Mouse (Mus musculus) limb, embryonic 14.5 days (tissue): ENCODE measurements around the gene Akap4. TPM values are rescaled to one million over a fixed set of nuclear protein-coding genes. Genes with fewer than 3 reads are reported as not detected.

Experiments used
- ATAC-seq: fragments of 200-750 bp; cut with Nextera tagmentation; 2 replicates; pipeline ENCODE4 v1.8.0; 2017; ENCODE audit warnings: low read depth, moderate number of reproducible peaks, moderate TSS enrichment; ENCODE audit not compliant: low FRiP score
- DNase-seq: peaks from one replicate; pipeline ENCODE4 v3.0.0-alpha.2; 2015; ENCODE audit warnings: low spot score
- H3K27ac ChIP-seq: fragments of 300-500 bp; sonication (generic); replicated peaks from 2 replicates; pipeline ENCODE4 v1.5.1; 2014; ENCODE audit warnings: low read depth, mild to moderate bottlenecking, low read length, moderate library complexity, mixed read lengths
- H3K27me3 ChIP-seq: fragments of 300-500 bp; sonication (generic); 2 replicates; pipeline ENCODE4 v1.6.1; 2014; ENCODE audit warnings: low read length, mixed read lengths; ENCODE audit not compliant: control insufficient read depth, insufficient read depth
- H3K36me3 ChIP-seq: fragments of 300-500 bp; sonication (generic); 2 replicates; pipeline ENCODE4 v1.6.1; 2014; ENCODE audit warnings: mild to moderate bottlenecking, low read length, moderate library complexity, mixed read lengths; ENCODE audit not compliant: control insufficient read depth, insufficient read depth
- H3K4me1 ChIP-seq: fragments of 300-500 bp; sonication (generic); 2 replicates; pipeline ENCODE4 v1.6.1; 2014; ENCODE audit warnings: antibody characterized with exemption, low read length, mixed read lengths; ENCODE audit not compliant: control insufficient read depth, insufficient read depth
- H3K4me2 ChIP-seq: fragments of 300-500 bp; sonication (generic); replicated peaks from 2 replicates; pipeline ENCODE4 v1.6.1; 2014; ENCODE audit warnings: low read depth, mild to moderate bottlenecking, low read length, moderate library complexity; ENCODE audit not compliant: severe bottlenecking
- H3K4me3 ChIP-seq: fragments of 300-500 bp; sonication (generic); replicated peaks from 2 replicates; pipeline ENCODE4 v1.5.1; 2014; ENCODE audit warnings: low read length
- H3K9ac ChIP-seq: fragments of 300-500 bp; sonication (generic); 2 replicates; pipeline ENCODE4 v1.6.1; 2014; ENCODE audit warnings: mild to moderate bottlenecking, low read depth, low read length, moderate library complexity; ENCODE audit not compliant: severe bottlenecking
- H3K9me3 ChIP-seq: fragments of 300-500 bp; sonication (generic); 2 replicates; pipeline ENCODE4 v1.6.1; 2016; ENCODE audit warnings: low read length; ENCODE audit not compliant: control insufficient read depth
- POLR2A ChIP-seq: fragments of 200-500 bp; IDR thresholded peaks from 2 replicates; pipeline ENCODE4 v1.8.0; 2012; ENCODE audit warnings: inconsistent platforms, mild to moderate bottlenecking, moderate library complexity, borderline replicate concordance; ENCODE audit not compliant: insufficient read depth, insufficient read length; ENCODE audit errors: extremely low read depth
- WGBS: fragments of 180-500 bp; shearing (Covaris S2); extraction: QIAGEN DNeasy Blood & Tissue Kit; methylation state at CpG from one replicate; pipeline ENCODE4 v1.1.7; 2014; 5-methylcytosine and 5-hydroxymethylcytosine counted together
- polyA plus RNA-seq, 2 experiments: library from polyadenylated mRNA; depleted of rRNA in 1 of 2; stranded (reverse) in 1 of 2; unstranded in 1 of 2; fragments of >200 nt; fragmentation: Nextera tagmentation in 1 of 2; extraction: Ambion mirVana in 1 of 2; gene quantifications; 2 replicates each; pipeline versions ENCODE4 v1.2.1 to v1.2.3; 2012 to 2014

The Akap4 gene
- polyA plus RNA-seq, 2 experiments = not detected

- ATAC-seq = peak; percentile 55
- WGBS = 54% methylated on average over 6 of the region's 6 CpGs
- no peak for TF ChIP-seq POLR2A
Measured at GRCm38 (mm10) chrX:7079820-7080429, 12.6 kb downstream of the Akap4 start.

GRCm38 (mm10) chrX:7085878-7086277 lies 18.6 kb downstream of the Akap4 start:
- no peak for DNase-seq

More at GRCm38 (mm10) chrX:7079820-7080429, 12.6 kb downstream of the Akap4 start:
- no peaks in the 10 kb centered on the region for H3K4me1 ChIP-seq
- H3K4me3 ChIP-seq = no peak overlapping the region
- H3K27me3 ChIP-seq = no peaks in the 10 kb centered on the region
- H3K4me2 ChIP-seq = no peak overlapping the region
- no peak overlapping the region for H3K9ac ChIP-seq
- DNase-seq = peak; percentile 27
- no peak overlapping the region for H3K27ac ChIP-seq
- H3K9me3 ChIP-seq = no peaks in the 10 kb centered on the region
- no peaks in the 10 kb centered on the region for H3K36me3 ChIP-seq

GRCm38 (mm10) chrX:7090323-7090722 lies 23.0 kb downstream of the Akap4 start:
- no peak overlapping the region for H3K4me3 ChIP-seq
- ATAC-seq = no peak

More at GRCm38 (mm10) chrX:7085878-7086277, 18.6 kb downstream of the Akap4 start:
- no peak for TF ChIP-seq POLR2A
- H3K27ac ChIP-seq = no peak overlapping the region
- H3K9ac ChIP-seq = no peak overlapping the region
- H3K4me1 ChIP-seq = no peaks in the 10 kb centered on the region
- H3K27me3 ChIP-seq = no peaks in the 10 kb centered on the region
- no peaks in the 10 kb centered on the region for H3K9me3 ChIP-seq
- no peak overlapping the region for H3K4me3 ChIP-seq
- WGBS = 84% methylated on average over 1 of the region's 1 CpGs
- no peaks in the 10 kb centered on the region for H3K36me3 ChIP-seq
- H3K4me2 ChIP-seq = no peak overlapping the region
- ATAC-seq = no peak

DNA sequence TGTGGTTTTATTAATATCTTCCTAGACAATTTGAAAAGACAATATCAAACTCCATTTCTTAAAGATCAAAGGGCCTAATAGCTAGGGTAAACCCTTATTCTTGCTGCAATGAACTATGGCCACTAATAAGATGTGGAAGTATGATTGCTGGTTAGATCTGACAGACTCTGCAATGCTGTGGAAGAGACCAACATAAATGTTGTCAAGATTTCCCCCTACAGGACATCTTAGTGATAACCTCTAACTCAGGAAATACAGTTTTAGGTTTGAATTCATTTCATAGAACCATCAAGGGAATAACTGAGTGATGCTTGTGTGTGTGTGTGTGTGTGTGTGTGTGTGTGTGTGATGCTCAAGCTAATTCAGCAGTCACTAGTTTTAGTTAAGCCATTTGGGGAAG lies 35.0 kb downstream of the Akap4 start:
- H3K9me3 ChIP-seq = no peaks in the 10 kb centered on the region
- no peak overlapping the region for H3K4me2 ChIP-seq
- H3K36me3 ChIP-seq = no peaks in the 10 kb centered on the region
- H3K27ac ChIP-seq = no peak overlapping the region
- no peaks in the 10 kb centered on the region for H3K4me1 ChIP-seq
- ATAC-seq (no peak), DNase-seq (no peak)
- TF ChIP-seq POLR2A = no peak
- H3K27me3 ChIP-seq = no peaks in the 10 kb centered on the region
- H3K9ac ChIP-seq = no peak overlapping the region
- H3K4me3 ChIP-seq = no peak overlapping the region

More at GRCm38 (mm10) chrX:7090323-7090722, 23.0 kb downstream of the Akap4 start:
- Histone ChIP-seq H3K4me1 (no peaks in the 10 kb centered on the region), H3K27ac (no peak overlapping the region), H3K27me3 (no peaks in the 10 kb centered on the region), H3K9ac (no peak overlapping the region), H3K36me3 (no peaks in the 10 kb centered on the region), H3K4me2 (no peak overlapping the region), H3K9me3 (no peaks in the 10 kb centered on the region)
- TF ChIP-seq POLR2A = no peak
- no peak for DNase-seq

DNA sequence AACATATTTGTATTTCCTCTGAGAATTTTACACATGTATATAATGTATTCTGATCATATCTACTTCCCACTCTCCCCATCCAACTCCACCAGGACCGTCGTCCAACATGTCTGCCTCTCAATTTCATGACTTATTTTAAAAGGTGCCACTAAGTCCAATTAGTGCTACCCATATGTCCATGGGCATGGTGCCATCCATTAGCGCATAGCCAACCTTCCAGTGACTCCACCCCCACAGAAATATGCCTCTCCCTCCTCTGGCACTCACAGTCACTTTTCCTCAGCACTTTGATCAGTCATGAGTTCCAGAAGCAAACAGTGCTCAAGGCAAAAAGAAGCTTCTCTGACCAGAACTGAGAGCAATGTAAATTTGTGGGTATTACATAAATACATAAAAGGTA lies 47.6 kb downstream of the Akap4 start:
- no peak for TF ChIP-seq POLR2A
- Histone ChIP-seq H3K4me1 (no peaks in the 10 kb centered on the region), H3K9me3 (no peaks in the 10 kb centered on the region), H3K36me3 (no peaks in the 10 kb centered on the region), H3K27me3 (no peaks in the 10 kb centered on the region), H3K4me3 (no peak overlapping the region), H3K9ac (no peak overlapping the region), H3K27ac (no peak overlapping the region), H3K4me2 (no peak overlapping the region)
- DNase-seq = no peak
- ATAC-seq = no peak
- 81% methylated on average over 3 of the region's 3 CpGs for WGBS
